Mouse (Mus musculus): ENCODE data around the gene Higd1a. TPM values are rescaled to one million over a fixed set of nuclear protein-coding genes. Genes with fewer than 3 reads are reported as not detected.

Higd1a gene
- total RNA-seq, 2 experiments from 2014 or later = 203 to 224 TPM

DNA sequence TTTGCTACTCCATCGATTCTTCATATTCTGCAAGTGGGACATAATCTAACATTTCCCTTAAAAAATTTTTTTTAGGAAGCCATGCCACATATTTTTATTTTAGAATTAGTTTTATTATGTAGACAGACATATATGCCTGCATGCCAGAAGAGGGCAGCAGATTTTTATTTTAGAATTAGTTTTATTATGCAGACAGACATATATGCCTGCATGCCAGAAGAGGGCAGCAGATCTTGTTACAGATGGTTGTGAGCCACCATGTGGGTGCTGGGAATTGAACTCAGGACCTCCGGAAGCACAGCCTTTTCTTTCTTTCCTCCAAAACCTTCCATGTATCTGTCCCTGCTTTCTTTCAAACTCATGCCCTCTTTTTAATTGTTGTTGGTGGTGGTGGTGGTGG, 15.2 kb downstream of the Higd1a start:
- no peak for DNase-seq
- intact Hi-C loops (cut with DNase I) = no loop called here

DNA sequence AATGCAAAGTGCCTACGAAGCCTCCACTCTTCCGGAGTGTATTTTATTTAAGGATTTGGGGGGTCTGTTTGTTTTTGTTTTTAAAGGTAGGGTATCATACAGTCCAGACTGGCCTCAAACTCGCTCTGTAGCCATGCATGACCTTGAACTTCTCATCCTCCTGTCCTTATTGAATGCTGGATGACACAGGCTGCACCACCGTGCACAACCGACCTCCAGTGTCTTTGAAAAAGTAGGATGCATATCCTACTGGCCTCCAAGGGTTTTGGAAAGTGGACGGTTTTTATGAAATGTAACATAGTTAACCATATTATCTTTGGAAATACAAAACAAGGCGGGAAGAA, 18.6 kb downstream of the Higd1a start:
- intact Hi-C loops (cut with DNase I) = no loop called here
- DNase-seq = no peak

DNA sequence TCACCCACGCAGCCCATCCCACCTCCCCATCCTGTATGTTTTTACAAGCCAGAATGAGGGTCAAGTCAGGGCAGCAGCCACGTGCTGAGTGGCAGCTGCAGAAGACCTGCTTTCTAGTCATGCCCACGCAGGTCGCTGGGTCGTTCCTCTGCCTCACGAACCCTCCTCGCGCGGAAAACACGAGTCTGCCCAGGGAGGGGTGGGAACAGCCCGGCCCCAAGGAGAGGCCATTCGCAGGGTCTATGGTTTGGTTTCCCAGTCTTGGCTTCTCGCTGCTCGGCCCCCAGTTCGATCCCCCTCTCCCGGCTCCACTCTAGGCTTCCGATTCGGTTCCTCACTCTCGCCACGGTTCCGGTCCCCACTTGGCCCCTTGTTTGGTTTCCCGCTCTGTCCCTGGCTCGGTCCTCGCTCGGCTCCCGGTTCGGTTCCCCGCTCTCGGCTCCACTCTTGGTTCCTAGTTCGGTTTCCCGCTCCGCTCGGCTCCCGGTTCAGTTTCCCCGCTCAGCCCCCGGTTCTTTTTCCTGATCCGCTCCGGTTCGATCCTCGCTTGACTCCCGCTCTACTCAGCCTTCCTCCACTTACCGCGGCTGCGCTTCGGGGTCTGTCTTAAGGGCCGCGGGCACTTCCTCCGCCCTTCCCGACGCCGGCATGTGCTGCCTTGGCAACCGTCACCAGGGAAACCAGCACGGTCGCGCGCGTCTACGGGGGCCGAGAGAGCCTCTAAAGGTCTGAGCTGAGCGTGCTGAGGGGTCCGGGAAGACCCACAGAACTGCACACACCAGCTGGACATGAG, 19.1 kb downstream of the Higd1a start, which contains the start of gene Ccdc13:
Gene Ccdc13 (minus strand): TSS at position 633 of the 793 bp plus-strand sequence.
- intact Hi-C loops (cut with DNase I) = no loop called here
- peak; percentile 73 to 83 for DNase-seq

DNA sequence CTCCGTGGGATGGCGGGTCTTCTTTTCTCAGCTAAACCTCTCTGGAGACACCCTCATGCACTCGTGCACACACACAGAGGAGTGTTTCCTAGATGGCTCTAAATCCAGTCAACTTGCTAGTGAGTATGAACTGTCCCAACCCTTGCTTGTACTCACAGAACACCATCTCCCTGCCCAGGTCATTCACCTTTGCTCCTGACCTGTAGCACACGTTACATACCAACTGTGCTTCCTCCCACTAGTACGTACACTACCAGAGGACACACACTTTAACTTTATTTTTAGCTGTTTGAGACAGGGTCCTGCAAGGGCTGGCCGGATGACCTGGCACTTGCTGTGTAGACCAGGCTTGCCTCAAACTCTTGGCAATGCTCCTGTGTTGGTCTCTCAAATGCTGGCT, 20.2 kb downstream of the Higd1a start:
- no peak for DNase-seq
- intact Hi-C loops (cut with DNase I) = no loop called here

DNA sequence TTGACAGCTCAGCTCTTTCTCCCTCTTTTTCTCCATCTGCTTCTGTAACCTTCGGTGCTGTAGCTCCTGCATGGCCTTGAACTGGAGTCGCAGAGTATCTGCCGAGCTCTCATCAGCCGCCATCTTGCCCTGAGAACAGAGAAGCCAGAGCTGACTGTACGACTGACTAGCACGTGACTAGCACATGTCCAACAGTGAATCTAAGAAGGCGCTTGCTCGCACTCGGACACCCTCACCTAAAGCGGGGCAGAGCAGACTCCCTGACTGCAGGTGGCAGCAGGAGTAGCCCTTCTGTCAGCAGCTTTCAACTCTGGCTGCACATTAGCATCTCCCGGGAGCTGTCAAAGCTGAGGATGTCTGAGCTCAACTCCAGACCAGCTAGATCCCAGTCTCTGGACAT, 24.3 kb downstream of the Higd1a start:
- intact Hi-C loops (cut with DNase I) = loop anchor here (5.0 kb wide), 2 partner anchors 43 to 72 kb away; no protein-coding TSS in a partner anchor
- no peak for DNase-seq

DNA sequence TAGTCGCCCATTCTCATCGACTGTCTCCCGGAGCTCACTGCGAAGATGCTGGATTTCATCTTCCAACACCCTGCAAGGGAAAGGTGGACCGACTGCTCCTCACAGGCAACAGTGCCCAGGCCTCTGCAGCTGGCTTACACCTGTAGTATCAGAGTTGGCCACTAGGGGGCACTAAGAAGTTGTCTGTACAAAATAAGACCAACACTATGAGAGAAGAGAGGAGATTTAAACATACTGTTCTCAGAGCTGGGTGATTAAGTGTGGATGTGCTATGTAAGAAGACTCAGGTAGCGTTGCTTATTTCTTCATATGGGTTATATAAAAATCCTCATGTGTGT, 27.2 kb downstream of the Higd1a start:
- peak; percentile 78 to 90 for DNase-seq
- intact Hi-C loops (cut with DNase I) = loop anchor here (2.0 to 5.0 kb wide), 3 partner anchors 46 to 134 kb away; no protein-coding TSS in a partner anchor

DNA sequence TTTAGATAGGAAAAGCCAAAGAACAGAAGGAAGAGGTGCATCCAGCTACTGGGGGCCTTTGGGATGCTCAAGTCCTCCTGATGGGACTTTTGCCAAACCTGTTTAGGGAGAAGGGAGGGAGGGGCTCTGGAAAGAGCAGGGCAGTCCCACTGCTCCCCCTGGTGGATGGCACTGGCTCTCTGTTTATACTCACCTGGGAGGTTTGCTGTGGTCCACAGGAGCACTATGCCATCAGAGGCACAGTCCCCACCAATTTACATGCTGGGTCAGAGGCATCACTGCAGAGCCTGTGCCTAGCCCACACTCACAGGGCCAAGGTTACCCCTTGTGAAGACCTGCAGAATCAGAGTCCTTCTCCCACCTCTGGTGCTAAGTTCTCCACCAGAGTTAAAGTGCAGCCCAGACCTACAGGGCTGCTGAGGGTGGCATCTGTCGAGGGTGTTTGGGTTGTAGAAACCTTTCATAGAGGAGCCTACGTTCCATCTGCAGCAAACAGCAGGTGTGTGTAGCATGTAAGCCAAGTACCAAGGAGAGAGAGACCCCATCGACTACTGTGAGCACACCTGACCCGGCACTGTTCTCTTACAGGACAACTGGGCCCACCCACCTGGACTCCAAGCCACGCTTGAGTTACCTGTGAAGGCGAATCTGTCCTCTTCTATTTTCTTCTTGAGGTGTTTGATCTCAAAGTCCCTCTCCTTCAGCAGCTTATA, 27.8 kb downstream of the Higd1a start:
- intact Hi-C loops (cut with DNase I) = loop anchor here (2.0 to 5.0 kb wide), 3 partner anchors 47 to 134 kb away; no protein-coding TSS in a partner anchor
- peak; percentile 62 to 70 for DNase-seq

DNA sequence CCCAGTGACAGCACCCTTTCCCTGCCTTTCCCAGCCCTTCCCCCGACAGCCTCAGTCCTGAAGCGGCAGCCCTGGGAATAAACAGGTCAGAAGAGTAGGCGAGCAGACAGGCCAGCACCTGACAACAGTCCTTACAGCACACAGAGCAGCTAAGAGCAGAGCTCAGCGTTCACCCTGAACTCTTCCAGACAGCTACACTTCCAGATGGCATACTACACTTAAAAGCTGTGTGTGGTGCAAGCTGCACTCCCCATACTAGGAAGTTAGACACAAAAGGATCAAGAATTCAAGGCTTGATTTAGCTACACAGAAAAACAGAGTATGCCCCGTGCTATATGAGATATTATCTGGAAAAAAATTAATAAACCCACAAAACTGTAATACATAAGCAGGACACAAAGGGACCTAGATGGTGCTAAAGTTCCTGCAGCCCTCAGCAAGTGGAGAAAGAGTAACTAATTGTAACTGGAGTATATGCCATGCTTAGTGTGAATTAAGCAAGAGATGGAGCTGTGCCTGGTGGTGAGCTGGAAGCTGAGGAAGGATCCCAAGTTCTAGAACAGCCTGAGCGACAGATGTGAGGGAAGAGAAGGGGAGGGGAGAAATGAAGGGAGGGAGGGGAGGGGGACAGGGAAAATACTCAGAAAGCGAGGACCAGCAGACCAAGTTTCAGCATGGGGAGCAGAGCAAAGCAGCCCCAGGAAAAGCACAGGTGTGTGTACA, 28.7 kb downstream of the Higd1a start:
- no peak for DNase-seq
- intact Hi-C loops (cut with DNase I) = no loop called here

DNA sequence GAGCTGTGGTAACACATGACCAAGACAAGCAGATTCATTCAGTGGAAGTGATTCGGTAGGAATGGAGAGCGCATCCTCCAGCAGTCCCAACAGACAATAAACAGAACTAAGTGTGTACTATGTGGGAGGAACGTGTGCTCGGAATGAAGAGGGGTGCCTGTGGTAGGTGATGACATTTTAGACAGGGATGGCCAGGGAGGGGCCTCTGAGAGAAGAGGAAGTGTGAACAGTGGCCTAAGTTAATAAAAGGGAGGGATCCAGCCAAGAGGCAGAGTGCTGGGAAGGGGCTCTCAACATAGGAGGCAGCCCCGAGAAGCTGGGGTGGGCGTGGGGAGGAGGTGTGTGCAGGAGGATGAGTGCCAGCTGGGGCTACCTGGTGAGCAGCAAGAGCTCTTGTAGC, 29.8 kb downstream of the Higd1a start:
- intact Hi-C loops (cut with DNase I) = no loop called here
- DNase-seq = no peak

DNA sequence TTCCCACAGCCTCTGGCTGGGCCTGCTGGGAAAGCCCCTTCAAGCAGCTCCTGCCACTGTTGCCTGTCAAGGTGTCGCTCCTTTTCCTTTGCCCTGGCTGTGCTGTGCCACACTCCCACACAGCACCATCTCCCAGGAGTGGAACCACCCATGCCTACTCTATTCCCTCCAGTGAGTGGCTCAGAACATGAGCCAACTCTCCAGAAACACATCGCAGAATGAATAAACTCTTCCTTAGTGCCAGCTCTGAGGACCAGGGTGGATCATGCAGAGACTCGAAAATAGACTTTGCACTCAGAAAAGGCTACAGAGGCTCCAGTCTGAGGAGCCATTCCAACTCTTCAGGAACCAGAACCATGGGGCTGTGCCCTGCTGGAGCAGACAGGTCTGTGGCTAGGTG, 31.8 kb downstream of the Higd1a start:
- no peak for DNase-seq
- intact Hi-C loops (cut with DNase I) = no loop called here

DNA sequence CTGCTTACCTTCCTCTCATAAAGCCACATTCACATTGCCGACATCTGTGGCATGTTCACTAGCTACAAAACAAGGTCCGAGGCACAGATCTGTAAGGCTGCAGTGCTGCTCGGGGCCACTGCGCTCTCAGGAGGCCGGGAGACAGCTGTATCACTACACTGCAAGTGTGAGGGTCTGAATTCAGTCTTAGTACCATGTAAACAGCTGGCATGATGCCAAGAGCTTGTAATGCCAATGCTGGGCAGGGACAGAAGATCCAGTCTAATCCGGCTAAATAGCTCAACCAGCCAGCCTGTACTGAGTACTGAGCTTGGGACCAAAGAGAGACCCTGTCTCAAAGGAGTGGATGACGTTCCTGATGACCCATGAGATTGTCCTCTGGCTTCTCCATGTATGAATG, 34.2 kb downstream of the Higd1a start:
- no peak for DNase-seq
- intact Hi-C loops (cut with DNase I) = no loop called here

DNA sequence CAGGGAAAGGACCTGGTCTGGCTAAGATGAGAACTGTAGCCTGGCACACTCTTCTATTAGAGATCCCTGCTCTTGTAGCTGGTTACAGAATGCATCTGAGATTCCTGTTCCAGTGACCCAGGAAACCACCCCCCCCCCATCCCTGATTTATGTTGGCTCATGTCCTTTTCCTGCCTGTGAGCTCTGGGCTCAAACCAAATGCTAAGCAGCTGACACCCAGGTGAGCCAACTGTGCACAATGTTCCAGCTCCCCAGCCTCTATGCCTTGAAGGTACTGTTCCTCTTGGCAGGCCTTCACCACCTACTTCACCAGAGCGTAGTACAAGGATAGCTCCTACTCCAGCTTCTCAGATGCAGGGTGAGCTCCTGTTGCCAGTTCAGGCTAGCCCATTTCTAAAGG, 35.1 kb downstream of the Higd1a start:
- peak; percentile 32 for DNase-seq
- intact Hi-C loops (cut with DNase I) = no loop called here

DNA sequence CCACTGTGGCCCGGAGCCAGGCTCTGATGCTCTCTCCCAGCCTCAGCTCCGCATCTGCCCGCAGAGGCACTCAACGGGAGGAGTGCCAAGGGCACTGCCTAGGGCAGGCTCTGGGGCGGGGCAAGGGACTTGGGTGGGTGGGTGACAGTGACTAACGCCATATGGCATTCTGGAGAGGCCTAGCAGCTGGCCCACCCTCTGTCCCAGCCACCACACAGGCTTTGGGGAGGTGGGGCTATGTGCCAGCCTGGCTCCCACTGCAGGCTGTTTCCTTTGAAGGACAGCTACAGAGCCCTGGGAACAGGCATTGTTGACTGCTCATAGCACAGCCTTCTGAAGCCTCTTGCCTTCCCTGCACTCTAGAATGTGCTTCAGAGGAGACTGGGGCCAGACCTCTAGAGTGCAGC, 35.6 kb downstream of the Higd1a start:
- DNase-seq = peak in 1 of 2 experiments; percentile 38
- intact Hi-C loops (cut with DNase I) = no loop called here

DNA sequence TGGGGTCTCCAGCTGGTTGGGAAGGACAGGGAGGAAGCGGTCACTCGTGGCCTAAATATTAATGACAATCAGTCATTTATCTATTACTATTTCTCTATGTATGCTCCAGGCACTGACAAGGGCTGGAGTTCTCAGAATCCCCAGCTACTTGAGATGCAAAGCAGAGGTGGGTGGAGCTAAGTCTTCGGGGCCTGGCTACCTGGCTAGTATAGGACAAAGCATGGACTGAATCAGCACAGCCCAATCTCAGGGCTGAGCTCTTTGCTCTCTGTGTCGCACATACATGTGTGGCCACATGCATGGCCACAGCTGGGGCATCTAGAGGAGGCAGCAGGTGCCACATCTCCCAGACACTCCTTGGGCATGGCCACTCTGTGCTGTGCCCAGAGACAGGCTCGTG, 37.4 kb downstream of the Higd1a start:
- no peak for DNase-seq
- intact Hi-C loops (cut with DNase I) = no loop called here

DNA sequence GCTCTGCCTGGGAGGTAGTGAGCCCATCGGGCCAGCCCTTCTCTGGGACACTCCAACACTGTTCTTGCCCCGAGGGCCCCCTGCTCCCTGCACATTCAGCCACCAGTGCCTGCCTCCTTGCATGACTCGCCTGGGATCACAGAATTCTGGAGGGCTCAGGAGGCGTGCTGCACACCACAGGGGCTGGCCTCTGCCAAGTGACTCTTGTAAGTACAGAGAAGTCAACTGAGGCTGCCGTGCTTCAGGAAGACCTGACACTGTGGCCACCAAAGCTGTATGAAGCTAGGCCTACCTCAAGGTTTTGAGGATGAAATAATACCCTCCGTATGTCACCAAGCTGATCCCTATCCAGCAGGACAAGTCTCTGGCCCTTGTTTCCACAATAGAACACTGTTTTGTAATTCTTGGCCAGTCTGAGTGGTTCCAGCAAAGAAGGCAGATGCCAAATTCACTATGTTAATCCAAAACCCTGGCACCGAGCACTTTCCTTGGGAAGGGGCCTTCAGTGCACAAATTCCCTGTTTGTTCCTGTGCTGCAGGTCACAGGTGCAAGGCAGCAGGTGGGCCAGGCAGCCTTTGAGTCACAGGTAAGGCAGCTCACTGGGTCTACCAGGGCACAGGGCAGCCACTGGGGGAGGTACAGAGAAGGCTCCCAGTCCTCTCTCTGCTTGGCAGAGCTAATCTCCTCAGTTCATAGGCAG, 38.2 kb downstream of the Higd1a start:
- DNase-seq = no peak
- intact Hi-C loops (cut with DNase I) = no loop called here

DNA sequence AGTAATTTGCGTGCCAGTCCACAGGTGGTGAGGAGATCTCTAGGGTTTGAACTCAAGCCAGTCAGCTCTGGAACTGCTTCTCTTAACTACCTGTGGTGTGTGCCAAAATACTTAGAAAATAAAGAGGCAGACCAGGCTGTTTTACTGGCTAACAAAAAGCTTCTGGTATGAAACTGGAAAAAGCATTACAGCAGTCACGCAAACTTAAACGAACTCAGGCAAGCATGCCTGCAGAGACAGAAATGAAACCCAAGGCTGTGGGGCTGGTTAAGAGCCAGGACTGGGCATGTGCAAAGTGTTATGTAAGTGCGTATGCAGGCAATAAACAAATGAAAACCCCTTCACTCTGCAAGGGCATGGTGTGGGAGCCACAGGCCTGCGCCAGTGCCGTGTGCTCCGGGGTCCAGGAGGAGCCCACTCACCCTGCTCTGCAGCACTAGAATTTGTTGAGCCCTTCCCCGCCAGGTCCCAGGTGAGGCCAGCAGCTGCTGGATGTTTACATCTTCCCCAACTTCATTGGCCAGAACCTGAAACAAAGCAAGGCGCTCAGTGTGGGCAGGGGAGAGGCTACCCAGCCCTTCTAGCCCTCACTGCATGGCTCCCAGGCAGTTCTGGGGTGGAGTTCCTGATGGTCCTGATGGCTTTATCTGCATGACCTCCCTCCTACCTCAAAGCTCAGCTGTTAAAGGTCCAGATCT, 38.9 kb downstream of the Higd1a start:
- no peak for DNase-seq
- intact Hi-C loops (cut with DNase I) = no loop called here

DNA sequence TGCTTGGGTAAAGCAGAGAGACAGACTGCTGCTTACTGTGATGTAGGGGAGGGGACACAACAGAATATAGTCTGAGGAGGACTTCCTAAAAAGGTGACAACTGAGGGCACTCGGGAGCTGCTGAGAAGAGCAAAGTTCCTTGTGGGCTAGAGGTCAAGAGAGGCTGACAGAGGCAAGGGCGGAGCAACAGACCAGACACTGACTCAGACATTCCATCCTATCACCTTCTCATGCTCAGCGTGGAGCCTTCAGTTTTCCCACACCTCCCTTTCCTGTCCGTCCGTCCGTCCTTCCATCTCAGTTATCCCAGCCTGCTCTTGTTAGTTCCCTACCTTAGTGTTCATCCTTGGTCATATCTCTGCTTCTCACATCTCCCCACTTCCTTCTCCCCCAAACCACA, 43.0 kb downstream of the Higd1a start:
- intact Hi-C loops (cut with DNase I) = no loop called here
- DNase-seq = no peak

DNA sequence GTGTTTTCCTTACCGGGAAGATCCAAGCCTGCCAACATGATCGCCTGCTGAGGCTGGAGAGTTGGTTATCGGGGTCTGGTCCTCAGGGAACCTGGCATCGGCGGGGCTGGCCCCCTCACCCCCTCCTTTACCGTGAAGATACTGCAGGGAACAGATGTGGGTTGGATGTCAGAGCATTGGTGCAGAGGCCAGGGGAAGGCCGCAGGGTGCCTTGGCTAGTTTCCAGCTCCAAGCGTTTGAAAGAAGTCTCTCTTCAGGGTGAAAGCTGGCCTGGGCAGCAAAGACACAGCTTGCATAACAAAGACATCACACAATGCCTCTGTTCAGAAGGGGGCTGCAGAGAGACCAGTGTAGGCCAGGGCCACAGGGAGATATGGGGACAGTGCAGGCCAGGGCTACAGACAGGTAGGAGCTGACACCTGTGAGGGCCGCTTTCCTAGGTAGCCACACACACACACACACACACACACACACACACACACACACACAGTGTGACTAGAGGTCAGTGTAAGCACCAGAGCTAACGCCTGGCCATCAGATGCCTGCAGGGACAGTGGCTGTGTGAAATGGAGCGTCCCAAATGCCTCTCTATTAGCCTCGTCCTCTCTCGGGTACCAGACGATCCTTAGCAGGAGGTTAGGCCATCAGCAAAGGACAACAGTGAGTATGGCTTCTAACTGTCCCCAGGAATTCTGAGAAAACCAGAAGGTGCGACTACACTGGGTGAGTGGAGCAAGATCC, 47.9 kb downstream of the Higd1a start:
- DNase-seq = peak in 1 of 2 experiments; percentile 27
- intact Hi-C loops (cut with DNase I) = no loop called here

DNA sequence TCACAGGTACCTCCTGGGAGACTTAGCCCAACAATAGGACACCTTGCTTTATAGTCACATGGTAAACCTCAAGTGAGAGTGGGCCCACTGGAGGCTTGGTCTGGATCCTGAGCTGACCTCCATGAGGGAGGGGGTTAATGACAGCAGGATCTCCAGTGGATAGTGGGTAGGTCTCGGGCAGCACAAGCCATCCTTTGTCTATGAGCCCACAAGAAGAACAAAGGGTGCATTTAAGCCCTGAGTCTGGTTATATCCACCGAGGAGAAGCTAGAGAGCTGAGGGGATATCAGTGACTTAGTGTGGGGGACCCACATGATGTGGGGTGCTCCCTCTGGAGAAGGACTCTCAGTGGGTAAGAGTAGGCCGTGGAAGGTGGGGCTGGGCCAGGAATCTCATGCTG, 49.7 kb downstream of the Higd1a start:
- intact Hi-C loops (cut with DNase I) = no loop called here
- DNase-seq = no peak
